Mouse (Mus musculus) liver, embryonic 14.5 days (tissue): ENCODE data around the gene F13a1.

Source experiments
- CTCF ChIP-seq: IDR thresholded peaks from 2 replicates; pipeline ENCODE4 v1.5.1; 2016; ENCODE audit warnings: antibody characterized with exemption, low read depth, control low read depth
- EP300 ChIP-seq: IDR thresholded peaks from 2 replicates; pipeline ENCODE4 v1.6.1; 2016; ENCODE audit warnings: antibody characterized with exemption, low read depth

GRCm38 (mm10) chr13:37091620-37092019, 41.6 kb upstream of the F13a1 start:
- TF ChIP-seq CTCF (no peak), EP300 (no peak)
